Mouse (Mus musculus) intestine, embryonic 15.5 days (tissue): ENCODE results near the gene Gpa33. TPM values are rescaled to one million over a fixed set of nuclear protein-coding genes. Genes with fewer than 3 reads are reported as not detected.
A peak's percentile ranks its signal among the peaks of the same experiment; 100 is the strongest.

Experiments used
- ATAC-seq: fragments of 200-750 bp; cut with Nextera tagmentation; 2 replicates; pipeline ENCODE4 v1.8.0; 2017; ENCODE audit warnings: moderate TSS enrichment, moderate library complexity
- H3K27ac ChIP-seq: fragments of 300-500 bp; sonication (generic); 2 replicates; pipeline ENCODE4 v1.5.1; 2015; ENCODE audit warnings: mild to moderate bottlenecking, inconsistent platforms
- H3K27me3 ChIP-seq: fragments of 300-500 bp; sonication (generic); replicated peaks from 2 replicates; pipeline ENCODE4 v1.6.1; 2015; ENCODE audit warnings: inconsistent platforms
- H3K36me3 ChIP-seq: fragments of 300-500 bp; sonication (generic); 2 replicates; pipeline ENCODE4 v1.6.1; 2015; ENCODE audit warnings: inconsistent platforms
- H3K4me1 ChIP-seq: fragments of 300-500 bp; sonication (generic); replicated peaks from 2 replicates; pipeline ENCODE4 v1.6.1; 2015; ENCODE audit warnings: inconsistent platforms
- H3K4me2 ChIP-seq: fragments of 300-500 bp; sonication (generic); replicated peaks from 2 replicates; pipeline ENCODE4 v1.6.1; 2015; ENCODE audit warnings: mild to moderate bottlenecking, inconsistent platforms
- H3K4me3 ChIP-seq: fragments of 300-500 bp; sonication (generic); replicated peaks from 2 replicates; pipeline ENCODE4 v1.5.1; 2015; ENCODE audit warnings: inconsistent platforms
- H3K9ac ChIP-seq: fragments of 300-500 bp; sonication (generic); 2 replicates; pipeline ENCODE4 v1.6.1; 2015; ENCODE audit warnings: inconsistent platforms
- H3K9me3 ChIP-seq: fragments of 300-500 bp; sonication (generic); 2 replicates; pipeline ENCODE4 v1.6.1; 2016; ENCODE audit warnings: inconsistent platforms
- WGBS: fragments of 180-500 bp; shearing (Covaris S2); methylation state at CpG from one replicate; pipeline ENCODE4 v1.1.7; 2015; 5-methylcytosine and 5-hydroxymethylcytosine counted together
- polyA plus RNA-seq: library from polyadenylated mRNA; unstranded; fragments of >200 nt; fragmentation: Nextera tagmentation; extraction: Ambion mirVana; gene quantifications from 2 replicates; pipeline ENCODE4 v1.2.1, GENCODE M21; 2015

The Gpa33 gene
- polyA plus RNA-seq = 59.8 and 60.2 TPM in 2 replicates

GRCm38 (mm10) chr1:166130224-166130860 lies at the start of gene Gpa33:
Gpa33 (plus strand) TSS chr1:166130238.
- Histone ChIP-seq H3K4me3 (peak within 1 kb of the TSS; percentile 32), H3K27ac (peak within 1 kb of the TSS; percentile 73), H3K4me2 (peak within 1 kb of the TSS; percentile 48), H3K36me3 (no peaks in the 10 kb centered on the region), H3K27me3 (no peaks in the 10 kb centered on the region), H3K4me1 (peaks cover 25% of the 10 kb centered on the region), H3K9me3 (no peaks in the 10 kb centered on the region), H3K9ac (peak within 1 kb of the TSS; percentile 36)
- 58% methylated on average over 5 of the region's 5 CpGs for WGBS
- ATAC-seq = peak; percentile 98

- H3K4me1 ChIP-seq = no peaks in the 10 kb centered on the region
Observed at GRCm38 (mm10) chr1:166088446-166089170, 41.4 kb upstream of the Gpa33 start.

GRCm38 (mm10) chr1:166089337-166089736 lies 40.7 kb upstream of the Gpa33 start:
- Histone ChIP-seq H3K4me2 (no peak overlapping the region), H3K4me1 (no peaks in the 10 kb centered on the region), H3K9ac (no peak overlapping the region), H3K36me3 (no peaks in the 10 kb centered on the region), H3K27ac (no peak overlapping the region), H3K9me3 (no peaks in the 10 kb centered on the region), H3K4me3 (no peak overlapping the region), H3K27me3 (no peaks in the 10 kb centered on the region)
- WGBS = 53% methylated on average over 3 of the region's 3 CpGs
- ATAC-seq = no peak

More at GRCm38 (mm10) chr1:166088446-166089170, 41.4 kb upstream of the Gpa33 start:
- Histone ChIP-seq H3K4me2 (no peak overlapping the region), H3K27ac (no peak overlapping the region), H3K9me3 (no peaks in the 10 kb centered on the region), H3K27me3 (no peaks in the 10 kb centered on the region), H3K36me3 (no peaks in the 10 kb centered on the region), H3K4me3 (no peak overlapping the region), H3K9ac (no peak overlapping the region)
- no peak for ATAC-seq
- WGBS = 52% methylated on average over 19 of the region's 19 CpGs

- Histone ChIP-seq H3K36me3 (no peaks in the 10 kb centered on the region), H3K4me3 (no peak overlapping the region), H3K9me3 (no peaks in the 10 kb centered on the region), H3K9ac (no peak overlapping the region), H3K27me3 (no peaks in the 10 kb centered on the region), H3K4me2 (no peak overlapping the region), H3K27ac (no peak overlapping the region), H3K4me1 (no peaks in the 10 kb centered on the region)
- WGBS = 33% methylated on average over 4 of the region's 4 CpGs
- ATAC-seq = peak; percentile 66; the same call in 1 of the 2 replicates
Observed at GRCm38 (mm10) chr1:166089739-166090138, 40.3 kb upstream of the Gpa33 start.

- no peaks in the 10 kb centered on the region for H3K36me3 ChIP-seq
- no peak overlapping the region for H3K4me3 ChIP-seq
- no peaks in the 10 kb centered on the region for H3K4me1 ChIP-seq
- no peak overlapping the region for H3K9ac ChIP-seq
- no peaks in the 10 kb centered on the region for H3K27me3 ChIP-seq
- no peaks in the 10 kb centered on the region for H3K9me3 ChIP-seq
- no peak overlapping the region for H3K4me2 ChIP-seq
- ATAC-seq = no peak
- no peak overlapping the region for H3K27ac ChIP-seq
- WGBS = 68% methylated on average over 2 of the region's 2 CpGs
Observed at GRCm38 (mm10) chr1:166090306-166090705, 39.7 kb upstream of the Gpa33 start.

GRCm38 (mm10) chr1:166094462-166094861 lies 35.6 kb upstream of the Gpa33 start:
- H3K36me3 ChIP-seq = no peaks in the 10 kb centered on the region
- no peak overlapping the region for H3K9ac ChIP-seq
- no peak overlapping the region for H3K4me3 ChIP-seq
- H3K27me3 ChIP-seq = no peaks in the 10 kb centered on the region
- no peaks in the 10 kb centered on the region for H3K4me1 ChIP-seq
- H3K27ac ChIP-seq = no peak overlapping the region
- WGBS = 83% methylated on average over 3 of the region's 3 CpGs
- no peaks in the 10 kb centered on the region for H3K9me3 ChIP-seq
- 0 out of 2 replicates have a peak, but pooled peaks have one; percentile 20 for ATAC-seq
- H3K4me2 ChIP-seq = no peak overlapping the region

GRCm38 (mm10) chr1:166098120-166098519 lies 31.9 kb upstream of the Gpa33 start:
- no peak for ATAC-seq
- H3K36me3 ChIP-seq = no peaks in the 10 kb centered on the region
- H3K27ac ChIP-seq = no peak overlapping the region
- H3K27me3 ChIP-seq = no peaks in the 10 kb centered on the region
- no peak overlapping the region for H3K9ac ChIP-seq
- no peaks in the 10 kb centered on the region for H3K4me1 ChIP-seq
- 97% methylated on average over 2 of the region's 2 CpGs for WGBS
- H3K4me3 ChIP-seq = no peak overlapping the region
- H3K9me3 ChIP-seq = no peaks in the 10 kb centered on the region
- no peak overlapping the region for H3K4me2 ChIP-seq

- WGBS = 51% methylated on average over 11 of the region's 11 CpGs
- Histone ChIP-seq H3K4me1 (no peaks in the 10 kb centered on the region), H3K4me2 (no peak overlapping the region), H3K27ac (no peak overlapping the region), H3K27me3 (no peaks in the 10 kb centered on the region), H3K36me3 (no peaks in the 10 kb centered on the region), H3K9ac (no peak overlapping the region), H3K4me3 (no peak overlapping the region), H3K9me3 (no peaks in the 10 kb centered on the region)
- ATAC-seq = peak; percentile 75
Observed at GRCm38 (mm10) chr1:166102920-166103608, 27.0 kb upstream of the Gpa33 start.

- no peaks in the 10 kb centered on the region for H3K4me1 ChIP-seq
- no peak overlapping the region for H3K9ac ChIP-seq
- WGBS = 85% methylated on average over 3 of the region's 3 CpGs
- no peak for ATAC-seq
- no peak overlapping the region for H3K4me3 ChIP-seq
- no peaks in the 10 kb centered on the region for H3K36me3 ChIP-seq
- H3K4me2 ChIP-seq = no peak overlapping the region
- H3K27ac ChIP-seq = no peak overlapping the region
- no peaks in the 10 kb centered on the region for H3K9me3 ChIP-seq
- H3K27me3 ChIP-seq = no peaks in the 10 kb centered on the region
Observed at GRCm38 (mm10) chr1:166104858-166105257, 25.2 kb upstream of the Gpa33 start.

- Histone ChIP-seq H3K27me3 (no peaks in the 10 kb centered on the region), H3K4me1 (no peaks in the 10 kb centered on the region), H3K4me2 (no peak overlapping the region), H3K27ac (no peak overlapping the region), H3K4me3 (no peak overlapping the region), H3K9ac (no peak overlapping the region), H3K36me3 (no peaks in the 10 kb centered on the region), H3K9me3 (no peaks in the 10 kb centered on the region)
- 48% methylated on average over 6 of the region's 6 CpGs for WGBS
- ATAC-seq = no peak
Observed at GRCm38 (mm10) chr1:166105464-166105863, 24.6 kb upstream of the Gpa33 start.

GRCm38 (mm10) chr1:166114986-166115385 lies 15.1 kb upstream of the Gpa33 start:
- ATAC-seq = no peak
- WGBS = 84% methylated on average over 3 of the region's 3 CpGs
- Histone ChIP-seq H3K27me3 (no peaks in the 10 kb centered on the region), H3K9ac (no peak overlapping the region), H3K4me1 (no peaks in the 10 kb centered on the region), H3K27ac (no peak overlapping the region), H3K36me3 (no peaks in the 10 kb centered on the region), H3K9me3 (no peaks in the 10 kb centered on the region), H3K4me3 (no peak overlapping the region), H3K4me2 (no peak overlapping the region)

- Histone ChIP-seq H3K36me3 (no peaks in the 10 kb centered on the region), H3K27me3 (no peaks in the 10 kb centered on the region), H3K9me3 (no peaks in the 10 kb centered on the region), H3K4me1 (no peaks in the 10 kb centered on the region), H3K27ac (no peak overlapping the region), H3K9ac (no peak overlapping the region), H3K4me2 (no peak overlapping the region), H3K4me3 (no peak overlapping the region)
- 86% methylated on average over 4 of the region's 4 CpGs for WGBS
- ATAC-seq = no peak
Observed at GRCm38 (mm10) chr1:166115719-166116118, 14.3 kb upstream of the Gpa33 start.
